Mouse (Mus musculus): ENCODE measurements around the gene Efcab14.

- TF ChIP-seq POLR2A (IDR thresholded peaks at IDR 0.05; ENCODE audit: borderline replicate concordance, extremely low read depth, low read depth, low read length) (no peak), CTCF (IDR thresholded peaks at IDR 0.05; ENCODE audit: insufficient read depth, low read length) (no peak)
These were observed 23.7 kb downstream of the Efcab14 start for GRCm38 (mm10) chr4:115761206-115761605.
